Mouse (Mus musculus) stomach, embryonic 16.5 days (tissue): ENCODE data around the gene Ctps. TPM values are rescaled to one million over a fixed set of nuclear protein-coding genes. Genes with fewer than 3 reads are reported as not detected.
A peak's percentile ranks its signal among the peaks of the same experiment; 100 is the strongest.

Source experiments
- ATAC-seq: fragments of 200-750 bp; cut with Nextera tagmentation; 2 replicates; pipeline ENCODE4 v1.8.0; 2017; ENCODE audit warnings: moderate number of reproducible peaks, moderate TSS enrichment; ENCODE audit not compliant: insufficient read depth, low FRiP score
- H3K27ac ChIP-seq: fragments of 300-500 bp; sonication (generic); 2 replicates; pipeline ENCODE4 v1.5.1; 2014; ENCODE audit warnings: low read length
- H3K27me3 ChIP-seq: fragments of 300-500 bp; sonication (generic); 2 replicates; pipeline ENCODE4 v1.6.1; 2014; ENCODE audit warnings: low read length, control low read depth, mixed read lengths; ENCODE audit not compliant: control insufficient read depth, insufficient read depth
- H3K36me3 ChIP-seq: fragments of 300-500 bp; sonication (generic); 2 replicates; pipeline ENCODE4 v1.6.1; 2014; ENCODE audit warnings: low read length; ENCODE audit not compliant: control insufficient read depth, insufficient read depth
- H3K4me1 ChIP-seq: fragments of 300-500 bp; sonication (generic); 2 replicates; pipeline ENCODE4 v1.6.1; 2014; ENCODE audit warnings: low read length, control low read depth, mixed read lengths; ENCODE audit not compliant: control insufficient read depth, insufficient read depth
- H3K4me2 ChIP-seq: fragments of 300-500 bp; sonication (generic); 2 replicates; pipeline ENCODE4 v1.6.1; 2014; ENCODE audit warnings: low read depth, low read length, mixed read lengths
- H3K4me3 ChIP-seq: fragments of 300-500 bp; sonication (generic); replicated peaks from 2 replicates; pipeline ENCODE4 v1.5.1; 2014; ENCODE audit warnings: mild to moderate bottlenecking, low read length
- H3K9ac ChIP-seq: fragments of 300-500 bp; sonication (generic); 2 replicates; pipeline ENCODE4 v1.6.1; 2014; ENCODE audit warnings: low read length
- H3K9me3 ChIP-seq: fragments of 300-500 bp; sonication (generic); replicated peaks from 2 replicates; pipeline ENCODE4 v1.6.1; 2016; ENCODE audit warnings: low read length, control low read depth; ENCODE audit not compliant: control insufficient read depth
- WGBS: fragments of 180-500 bp; shearing (Covaris S2); extraction: QIAGEN DNeasy Blood & Tissue Kit; methylation state at CpG from one replicate; pipeline ENCODE4 v1.1.7; 2014; 5-methylcytosine and 5-hydroxymethylcytosine counted together
- polyA plus RNA-seq: library from polyadenylated mRNA; unstranded; fragments of >200 nt; fragmentation: Nextera tagmentation; extraction: Ambion mirVana; gene quantifications from 2 replicates; pipeline ENCODE4 v1.2.1, GENCODE M21; 2015

The Ctps gene
- polyA plus RNA-seq, 1 experiment from 2014 or later: 63.8 TPM

DNA sequence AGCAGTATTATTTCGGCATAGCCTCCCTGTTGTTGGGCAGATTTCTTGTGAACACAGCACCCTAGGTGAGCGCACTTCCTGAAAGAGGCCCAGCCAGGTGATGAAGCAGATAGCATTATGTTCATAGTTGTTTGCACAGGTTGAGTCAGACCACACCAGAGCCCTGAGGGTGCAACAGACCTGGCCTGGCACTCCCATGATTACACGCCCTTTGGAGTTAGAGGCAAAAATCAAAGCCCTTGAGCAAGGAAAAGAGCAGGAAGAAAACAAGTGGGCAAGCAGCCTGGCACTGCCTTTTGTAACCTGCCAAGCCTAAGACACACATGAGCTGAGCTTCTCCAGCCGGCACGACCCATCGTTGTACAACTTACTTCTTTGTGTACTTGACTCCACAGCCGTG is 53.6 kb downstream of the Ctps start:
- Histone ChIP-seq H3K27me3 (no peaks in the 10 kb centered on the region), H3K4me1 (no peaks in the 10 kb centered on the region; the same call in 1 of the 2 replicates), H3K9ac (peak overlapping the region; percentile 65), H3K4me2 (peak overlapping the region; percentile 41; the same call in 1 of the 2 replicates), H3K4me3 (peak overlapping the region; percentile 34), H3K27ac (peak overlapping the region; percentile 97), H3K9me3 (no peaks in the 10 kb centered on the region), H3K36me3 (no peaks in the 10 kb centered on the region)
- WGBS: 58% methylated on average over 7 of the region's 7 CpGs
- peak; percentile 97 for ATAC-seq

DNA sequence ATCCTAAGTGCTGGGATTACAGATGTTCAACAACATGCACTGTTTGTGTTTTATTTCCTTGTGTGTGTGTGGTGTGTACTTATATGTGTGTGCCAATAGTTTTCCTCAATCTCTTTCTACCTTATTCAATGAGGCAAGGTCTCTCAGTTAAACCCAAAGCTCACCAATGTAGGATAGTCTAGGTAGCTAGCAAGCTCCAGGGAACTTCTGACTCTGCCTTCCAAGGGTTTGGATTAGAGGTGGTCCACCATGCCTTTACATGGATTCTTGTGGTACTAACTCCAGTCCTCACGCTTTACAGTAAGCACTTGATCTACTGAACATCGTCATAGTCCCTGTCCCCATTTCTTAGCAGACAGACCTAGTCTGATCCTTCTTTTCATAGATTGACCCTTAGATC is 55.7 kb downstream of the Ctps start:
- 99% methylated on average over 2 of the region's 2 CpGs for WGBS
- no peak overlapping the region for H3K4me2 ChIP-seq
- H3K4me1 ChIP-seq: no peaks in the 10 kb centered on the region; the same call in 1 of the 2 replicates
- H3K27me3 ChIP-seq: no peaks in the 10 kb centered on the region
- peaks cover 1% of the 10 kb centered on the region for H3K36me3 ChIP-seq
- H3K4me3 ChIP-seq: no peak overlapping the region
- no peak overlapping the region for H3K27ac ChIP-seq
- ATAC-seq: no peak
- H3K9ac ChIP-seq: no peak overlapping the region
- no peaks in the 10 kb centered on the region for H3K9me3 ChIP-seq

DNA sequence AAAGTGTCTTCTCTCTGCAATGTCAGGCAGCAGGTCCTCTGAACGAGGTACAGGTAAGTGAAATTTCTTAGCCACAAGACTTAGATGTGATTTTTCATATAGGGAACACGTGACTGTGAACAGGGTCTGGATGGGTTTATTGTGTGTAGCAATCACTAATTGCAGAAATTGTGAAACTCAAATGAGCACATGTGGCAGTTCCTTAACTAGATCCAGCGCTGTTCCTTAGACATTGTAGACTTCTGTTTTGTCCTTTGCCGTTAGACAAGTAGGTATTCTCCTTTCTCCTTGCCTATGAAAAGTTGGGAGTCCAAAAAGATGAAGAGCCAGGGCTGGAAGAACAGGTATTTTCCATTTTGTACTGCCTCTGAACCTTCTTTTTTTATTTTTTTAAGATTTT is 58.9 kb downstream of the Ctps start:
- Histone ChIP-seq H3K36me3 (peaks cover 15% of the 10 kb centered on the region), H3K4me2 (no peak overlapping the region), H3K9me3 (no peaks in the 10 kb centered on the region), H3K27ac (no peak overlapping the region), H3K4me3 (no peak overlapping the region), H3K9ac (no peak overlapping the region), H3K4me1 (no peaks in the 10 kb centered on the region), H3K27me3 (no peaks in the 10 kb centered on the region)
- WGBS: 93% methylated on average over 4 of the region's 4 CpGs
- no peak for ATAC-seq

DNA sequence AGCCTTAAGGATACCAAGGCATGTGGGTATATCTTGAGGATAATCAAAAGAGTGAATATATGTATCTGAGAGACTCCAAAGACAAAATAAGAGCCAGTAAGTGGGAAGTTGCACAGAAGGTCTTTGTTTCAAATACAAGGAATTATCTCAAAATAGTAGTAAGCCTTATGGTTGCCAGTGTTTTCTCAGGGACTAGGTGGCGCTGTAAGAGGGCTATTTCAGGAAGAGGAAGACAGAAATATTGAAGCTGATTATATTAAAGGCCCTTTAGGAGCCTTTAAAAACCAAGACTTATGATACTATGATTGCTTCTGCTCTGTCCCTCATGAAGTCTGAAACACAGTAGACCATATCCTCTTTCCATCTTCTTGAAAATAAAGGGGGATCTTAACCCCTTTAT is 63.1 kb downstream of the Ctps start:
- Histone ChIP-seq H3K9ac (no peak overlapping the region), H3K9me3 (no peaks in the 10 kb centered on the region), H3K36me3 (peaks cover 15% of the 10 kb centered on the region), H3K4me1 (no peaks in the 10 kb centered on the region), H3K27ac (no peak overlapping the region), H3K4me2 (no peak overlapping the region), H3K4me3 (no peak overlapping the region), H3K27me3 (no peaks in the 10 kb centered on the region)
- 88% methylated on average over 1 of the region's 1 CpGs for WGBS
- ATAC-seq: no peak

Other genes starting within 250 kb of the Ctps start
- gene Scmh1, start 165.0 kb downstream of the Ctps start, polyA plus RNA-seq: 40.0 and 44.6 TPM in 2 replicates
- gene Slfnl1, start 38.0 kb downstream of the Ctps start, polyA plus RNA-seq: not detected in 2 replicates
- not detected in 2 replicates for gene Gm8439, start 18.5 kb upstream of the Ctps start, polyA plus RNA-seq
- gene Cited4, start 96.3 kb upstream of the Ctps start, polyA plus RNA-seq: 3.0 and 4.0 TPM in 2 replicates
- 3.3 and 4.1 TPM in 2 replicates for gene Kcnq4, start 178.3 kb upstream of the Ctps start, polyA plus RNA-seq